Mouse (Mus musculus) inflammation-experienced regulatory T-cells, adult 6 months (primary cell): ENCODE measurements around the gene Pard3b. TPM values are rescaled to one million over a fixed set of nuclear protein-coding genes. Genes with fewer than 3 reads are reported as not detected.

Experiments
- ATAC-seq: one replicate; pipeline ENCODE4 v1.8.0; 2017
- polyA plus RNA-seq, 3 experiments: library from polyadenylated mRNA; unstranded; fragments of 100-300 nt; shearing (Covaris generic); gene quantifications; one replicate each; pipeline ENCODE4 v1.2.1; 2017

The Pard3b gene
- polyA plus RNA-seq, 3 experiments from 2014 or later = 0.07 to 0.10 TPM; not detected in 1

DNA sequence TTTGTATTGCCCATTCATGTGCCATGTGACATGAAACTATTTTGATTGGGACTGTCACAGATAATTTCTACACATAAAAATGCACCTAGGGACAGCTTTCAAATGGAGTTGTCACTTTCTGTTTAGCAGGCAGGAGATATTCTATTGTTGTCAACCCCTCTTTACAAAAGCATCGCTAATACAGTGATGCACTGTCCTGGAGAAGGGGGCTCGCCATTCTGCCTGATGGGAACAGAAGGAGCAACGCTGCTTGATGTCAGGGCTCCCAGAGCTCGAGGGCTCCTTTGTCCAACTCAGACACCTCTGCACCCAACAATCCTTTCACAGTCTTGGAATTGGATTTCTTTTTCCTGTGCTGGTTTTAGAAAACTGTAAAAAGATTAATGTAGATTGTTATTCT lies 871.9 kb downstream of the Pard3b start:
- no peak for ATAC-seq

DNA sequence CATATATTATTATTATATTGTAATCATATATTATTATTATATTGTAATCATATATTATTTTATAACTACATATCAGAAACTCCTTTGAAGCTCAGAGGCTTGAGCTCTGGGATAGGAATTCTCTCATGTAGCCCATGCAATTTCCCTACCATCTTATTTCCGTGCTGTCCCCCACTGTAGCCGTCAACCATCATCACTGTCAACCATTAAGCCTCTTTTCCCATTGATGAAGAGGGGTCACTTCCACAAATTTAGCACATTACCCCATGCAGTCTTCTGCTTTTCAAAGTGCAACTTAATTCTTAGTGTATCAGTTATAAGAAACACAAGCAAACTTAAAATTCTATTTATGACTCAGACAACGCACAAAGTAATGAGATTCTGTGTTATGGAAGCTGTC lies 873.1 kb downstream of the Pard3b start:
- no peak for ATAC-seq

DNA sequence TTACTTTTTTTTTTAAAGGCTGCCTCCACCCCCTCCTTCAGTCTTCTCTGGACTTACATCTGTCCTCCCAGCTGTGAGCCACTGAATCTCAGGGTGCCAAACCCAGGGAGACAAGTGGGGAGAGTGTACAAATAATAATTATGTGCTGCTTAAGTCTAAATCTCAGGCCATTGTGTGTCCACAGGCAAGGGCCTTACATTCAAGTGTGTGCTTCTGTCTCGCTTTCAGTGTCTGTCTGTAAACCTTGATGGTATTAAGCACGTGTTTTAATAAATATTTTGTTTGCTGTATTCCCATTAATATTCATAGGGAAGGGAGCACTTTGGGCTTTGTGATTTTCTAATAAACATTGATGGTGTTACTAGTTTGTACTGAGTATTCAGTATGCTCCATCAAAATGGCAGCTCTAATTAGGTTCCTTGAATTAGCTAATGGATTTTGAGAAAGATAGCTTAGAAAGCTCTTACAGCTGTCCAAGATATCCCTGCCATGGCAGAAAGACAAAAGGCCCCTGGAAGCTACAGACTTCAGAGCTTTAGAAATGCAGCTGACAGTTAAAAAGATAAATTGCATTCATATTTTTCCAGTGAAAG lies 880.1 kb downstream of the Pard3b start:
- no peak for ATAC-seq

GRCm38 (mm10) chr1:62521368-62521767 lies 882.7 kb downstream of the Pard3b start:
- no peak for ATAC-seq

DNA sequence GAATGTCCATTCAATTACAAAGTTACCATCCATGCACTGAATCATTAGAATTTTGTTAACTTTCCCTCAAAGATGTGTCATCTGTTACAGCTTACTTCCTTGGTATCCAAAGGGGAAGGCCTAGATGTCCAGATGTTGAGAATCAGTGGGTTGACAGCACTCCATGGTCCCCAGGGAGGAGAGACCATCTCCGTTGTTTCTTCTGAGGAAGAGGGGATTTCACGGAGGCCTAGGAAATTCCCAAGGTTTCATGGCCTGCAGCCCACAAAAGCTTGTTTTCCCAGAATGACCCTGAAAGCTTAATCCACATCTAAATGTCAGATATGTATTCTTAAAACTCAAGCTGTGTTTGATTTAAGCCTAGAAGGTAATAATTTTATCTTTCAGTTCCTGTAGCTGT lies 884.1 kb downstream of the Pard3b start:
- ATAC-seq = no peak

GRCm38 (mm10) chr1:62527788-62528187 lies 889.2 kb downstream of the Pard3b start:
- ATAC-seq = no peak

DNA sequence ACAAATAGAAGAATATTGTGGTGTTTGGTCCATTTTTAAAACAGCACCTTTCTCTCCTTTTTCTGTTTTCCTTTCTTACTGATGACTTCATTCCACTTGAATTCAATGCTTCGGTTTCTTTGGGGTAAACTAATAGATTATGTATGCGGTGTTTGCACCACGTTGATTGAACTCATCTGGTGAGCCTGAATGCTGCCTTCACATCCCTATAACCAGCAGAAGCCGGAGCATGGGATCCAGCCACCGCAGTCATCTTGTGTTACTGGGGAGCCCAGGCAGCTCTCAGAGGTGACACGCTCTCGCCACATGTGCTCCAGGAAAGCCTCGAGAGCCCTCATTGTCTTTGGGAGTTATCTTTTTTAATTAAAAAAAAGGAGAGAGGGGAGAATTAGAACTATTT lies 891.3 kb downstream of the Pard3b start:
- ATAC-seq = no peak

GRCm38 (mm10) chr1:62532426-62533126 lies 894.0 kb downstream of the Pard3b start:
- no peak for ATAC-seq

DNA sequence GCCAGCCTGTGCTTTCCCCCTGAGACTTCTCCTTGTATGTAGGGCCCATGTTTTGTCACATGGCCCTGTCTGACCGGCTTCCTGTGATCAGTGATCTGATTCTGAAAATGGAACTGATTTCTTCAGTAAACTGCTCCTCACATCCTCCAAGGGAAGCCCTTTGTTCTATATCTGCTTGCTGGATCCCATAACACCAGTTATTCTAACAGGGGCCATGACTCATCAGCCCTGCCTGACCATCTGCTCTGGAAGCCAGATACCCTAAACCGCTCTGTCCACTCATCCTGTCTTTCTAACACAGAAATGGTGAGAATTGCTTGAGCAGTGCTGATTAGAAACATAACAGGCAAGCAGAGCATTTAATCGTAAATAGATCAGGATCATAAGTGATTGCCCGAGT lies 910.3 kb downstream of the Pard3b start:
- ATAC-seq = no peak

DNA sequence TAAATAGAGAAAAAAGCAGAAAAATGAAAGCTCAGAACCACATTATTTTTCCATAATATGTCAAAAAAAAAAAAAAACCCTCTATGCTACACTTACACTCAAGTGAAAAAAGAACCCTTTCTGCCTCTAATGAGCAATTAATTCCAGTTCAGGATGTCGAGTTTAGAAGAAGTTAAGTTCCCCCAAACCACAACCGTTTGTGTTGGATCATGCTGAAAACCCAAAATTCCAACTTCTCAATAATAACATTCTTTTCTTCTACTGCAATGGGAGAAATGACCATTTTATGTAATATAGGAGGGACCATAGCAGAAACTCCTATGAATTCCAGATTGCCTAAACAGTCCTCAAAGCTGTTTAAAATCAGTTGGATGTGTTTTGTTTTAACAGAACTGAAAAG lies 911.9 kb downstream of the Pard3b start:
- no peak for ATAC-seq

DNA sequence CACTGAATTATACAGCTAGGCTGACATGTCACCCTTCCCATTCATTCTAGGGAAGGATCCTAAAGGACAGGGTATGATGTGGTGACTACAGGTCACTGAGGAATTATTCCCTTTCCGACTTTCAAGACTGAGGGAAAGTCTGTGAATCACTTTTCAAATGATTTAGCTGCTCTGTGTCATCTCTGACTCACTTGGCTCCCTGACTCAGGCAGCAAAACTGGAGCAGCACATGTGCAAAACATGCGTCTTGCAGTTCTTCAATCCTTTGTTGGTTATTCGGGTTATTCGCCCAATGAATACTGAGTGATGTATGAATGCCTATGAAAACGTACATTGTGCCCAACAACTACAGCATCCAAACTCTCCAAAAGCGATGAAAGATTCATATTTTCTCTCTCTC lies 912.9 kb downstream of the Pard3b start:
- ATAC-seq = no peak

DNA sequence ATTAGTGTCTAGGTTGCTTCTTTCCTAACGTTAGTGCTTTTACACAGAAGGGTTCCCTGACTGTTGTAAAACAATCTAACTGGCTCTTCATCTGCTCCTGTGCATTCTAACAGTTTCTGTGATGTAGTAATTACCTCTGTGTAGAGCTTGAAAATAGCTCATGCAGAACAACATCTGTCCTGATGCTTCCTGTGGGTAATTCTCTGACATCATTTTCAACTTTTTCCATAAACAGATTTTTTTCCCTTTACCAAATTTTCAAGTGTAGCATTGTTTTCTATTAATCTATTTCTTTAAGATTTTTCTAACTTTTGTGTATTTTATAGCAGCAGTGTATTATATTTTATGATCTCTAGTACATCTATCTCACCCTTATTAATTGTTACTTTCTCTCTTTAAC lies 917.2 kb downstream of the Pard3b start:
- ATAC-seq = no peak

DNA sequence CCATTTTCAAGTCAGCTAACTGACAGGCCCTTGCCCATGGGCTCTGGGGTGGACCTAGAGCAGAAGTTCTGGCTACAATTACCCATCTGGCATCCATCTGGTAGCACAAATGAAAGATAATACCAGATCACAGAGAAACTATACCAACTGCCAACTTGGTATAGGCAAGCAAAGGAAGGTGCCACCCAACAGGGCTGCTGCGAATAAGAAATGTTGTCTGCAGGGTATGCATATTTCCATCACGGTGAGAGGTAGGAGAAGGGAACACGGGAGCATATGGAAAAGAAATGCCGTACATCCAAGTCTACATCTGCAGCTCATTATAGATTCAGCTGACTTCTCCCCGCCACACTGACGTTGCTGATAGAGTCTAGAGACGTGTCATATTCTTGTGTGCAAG lies 924.4 kb downstream of the Pard3b start:
- ATAC-seq = no peak

DNA sequence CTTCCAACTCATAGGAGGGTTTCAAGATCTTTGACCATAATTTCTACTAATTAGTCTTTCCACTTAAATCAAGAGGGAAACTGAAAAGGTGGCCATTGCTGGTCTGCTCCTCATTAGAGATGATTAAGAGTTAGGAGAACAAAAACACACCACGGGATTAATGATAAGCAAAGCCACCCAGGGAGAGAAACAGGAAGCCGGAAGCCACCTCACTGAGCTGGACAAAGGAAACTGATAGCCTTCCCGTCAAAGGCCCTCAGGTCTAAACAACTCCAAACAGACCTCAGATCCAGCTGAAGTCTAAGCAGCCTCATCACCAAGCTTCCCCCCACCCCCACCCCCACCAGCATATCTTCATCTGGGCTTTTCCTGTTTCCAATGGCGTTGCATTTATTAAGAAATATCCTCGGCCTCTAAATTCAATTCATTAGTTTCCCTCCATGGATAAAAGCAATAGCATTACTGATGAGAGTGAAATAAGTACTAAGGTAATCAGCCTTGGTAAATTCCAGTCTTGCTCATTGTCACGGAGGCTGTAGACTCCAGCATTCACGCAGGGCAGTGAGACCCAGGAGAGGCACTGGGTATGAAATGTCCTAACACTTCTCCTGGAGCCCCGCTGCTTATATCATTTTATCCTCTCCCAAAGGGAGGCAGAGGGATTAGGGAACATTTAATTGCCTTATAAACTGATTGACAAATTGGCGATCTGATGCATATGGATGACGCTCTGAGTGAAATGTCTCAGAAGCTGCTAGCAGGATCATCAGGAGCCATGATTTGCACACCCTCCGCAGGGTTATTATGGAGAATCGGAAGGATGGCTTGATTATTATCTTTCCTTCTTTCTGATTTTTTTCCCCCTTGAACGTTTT lies 925.9 kb downstream of the Pard3b start:
- ATAC-seq = no peak

DNA sequence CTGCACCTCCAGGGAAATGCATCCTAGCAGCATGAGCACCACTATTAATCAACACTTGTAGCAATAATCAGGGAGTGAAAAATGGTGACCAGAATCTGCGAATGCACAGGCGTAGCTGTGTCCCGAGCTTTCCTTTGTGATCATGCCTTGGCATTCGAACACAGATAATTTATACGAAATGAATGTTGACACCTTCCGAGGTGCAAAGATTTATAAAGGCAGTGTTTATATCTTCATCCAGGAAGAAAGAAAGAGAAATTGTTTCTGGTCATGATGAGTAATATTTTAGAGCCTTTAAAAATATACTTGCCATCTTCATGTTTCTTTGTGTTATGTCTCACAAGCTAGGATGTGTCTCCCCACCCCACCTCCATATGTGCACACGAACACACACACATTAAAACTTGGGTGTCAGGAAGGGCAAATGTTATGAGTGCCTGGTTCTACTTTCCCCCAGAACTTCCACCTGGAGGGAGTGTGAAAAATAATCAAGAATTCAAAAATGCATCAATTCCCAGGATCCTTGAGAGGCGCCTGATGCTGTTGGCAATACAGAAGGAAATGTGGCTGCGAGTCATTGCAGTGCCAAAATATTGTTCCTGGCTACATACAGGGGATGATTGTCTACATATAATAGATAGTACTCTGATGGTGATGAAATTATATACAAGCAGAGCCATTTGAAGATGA lies 926.6 kb downstream of the Pard3b start:
- no peak for ATAC-seq

DNA sequence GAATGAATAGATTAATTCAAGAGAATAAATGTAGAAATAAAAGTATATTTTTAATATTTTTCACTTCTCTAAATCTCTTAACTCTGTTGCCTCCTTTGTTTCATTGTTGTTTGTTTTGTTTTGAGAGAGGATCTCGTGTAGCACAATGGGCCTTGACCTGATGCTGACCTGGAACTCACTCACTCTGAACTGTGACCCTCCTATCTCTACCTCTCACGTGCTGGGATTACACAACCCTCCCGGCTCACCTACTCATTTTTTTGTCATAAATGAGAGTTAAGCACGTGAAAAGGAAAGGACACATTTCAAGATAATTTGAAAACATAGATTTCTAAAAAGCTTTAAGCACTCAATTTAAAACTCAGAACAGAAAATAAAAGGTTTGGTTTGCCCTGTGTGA lies 928.0 kb downstream of the Pard3b start:
- no peak for ATAC-seq

GRCm38 (mm10) chr1:62576939-62577590 lies 938.4 kb downstream of the Pard3b start:
- no peak for ATAC-seq

DNA sequence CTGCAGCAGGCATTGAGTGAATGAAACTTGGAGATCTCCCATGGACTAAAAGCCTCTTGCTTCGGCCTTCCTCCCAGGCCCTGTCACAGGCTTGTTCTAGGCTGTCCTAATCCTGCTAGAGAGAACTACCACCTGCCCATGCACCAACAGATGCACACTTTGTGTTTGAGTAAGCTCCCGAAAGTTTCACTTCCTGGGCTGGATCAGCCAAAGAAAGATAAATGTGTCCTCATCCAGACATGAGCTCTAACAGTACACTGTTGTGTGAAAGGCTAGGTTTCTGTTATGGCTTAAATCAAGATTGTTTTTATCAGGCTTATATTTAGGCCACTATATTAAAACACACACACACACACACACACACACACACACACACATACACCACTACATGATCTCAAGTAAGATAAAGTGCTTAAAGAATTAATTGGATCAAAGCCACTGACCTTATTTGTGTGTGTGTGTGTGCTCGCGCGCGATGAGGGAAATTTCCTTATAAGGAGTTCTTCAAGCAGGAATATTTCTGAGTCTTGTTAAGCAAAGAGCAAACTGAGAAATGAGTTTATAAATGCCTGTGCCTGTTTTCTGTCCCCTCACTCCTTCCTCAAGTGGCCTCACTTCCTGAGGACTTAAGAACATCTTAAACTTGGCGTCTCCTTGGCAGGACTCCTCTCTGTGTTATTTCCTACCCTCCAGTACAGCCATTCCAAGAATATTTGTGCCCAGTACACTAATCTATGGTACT lies 940.6 kb downstream of the Pard3b start:
- ATAC-seq = no peak

GRCm38 (mm10) chr1:62580314-62580935 lies 941.8 kb downstream of the Pard3b start:
- ATAC-seq = no peak

- no peak for ATAC-seq
These were observed 943.9 kb downstream of the Pard3b start for GRCm38 (mm10) chr1:62582476-62582875.

DNA sequence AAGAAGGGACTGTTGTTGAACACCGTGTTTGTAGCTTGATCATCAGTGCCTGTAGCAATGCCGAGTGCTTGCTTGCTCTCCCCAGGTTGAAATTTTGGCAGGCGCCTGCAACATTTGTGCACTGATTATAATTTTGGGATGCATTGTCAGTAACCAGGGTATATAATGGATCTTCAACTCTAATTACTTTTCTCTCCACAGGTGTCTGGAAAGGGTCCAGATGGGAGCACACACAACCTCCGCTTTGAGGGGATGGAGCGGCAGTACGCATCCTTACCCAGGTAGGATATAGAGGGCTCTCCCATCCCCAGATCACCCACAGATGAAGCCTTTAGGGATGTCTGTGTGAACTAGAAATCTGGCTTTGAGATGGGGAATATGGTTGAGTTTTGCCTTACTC lies 948.9 kb downstream of the Pard3b start:
- no peak for ATAC-seq
